Mouse (Mus musculus): ENCODE data around the gene Tmem177. TPM values are rescaled to one million over a fixed set of nuclear protein-coding genes. Genes with fewer than 3 reads are reported as not detected.

Tmem177 gene
- polyA plus RNA-seq, 1 experiment: 6.8 TPM

GRCm38 (mm10) chr1:119865311-119865710, 47.7 kb downstream of the Tmem177 start:
- Histone ChIP-seq H3K27ac (ENCODE audit: insufficient read depth, low read length) (no peak overlapping the region), H3K4me1 (ENCODE audit: control insufficient read depth, insufficient read depth, low read length) (no peaks in the 10 kb centered on the region), H3K4me3 (ENCODE audit: insufficient read depth, low read length) (no peak overlapping the region)
- TF ChIP-seq CTCF (IDR thresholded peaks at IDR 0.05; ENCODE audit: extremely low read depth, insufficient read depth, low read length) (no peak), POLR2A (IDR thresholded peaks at IDR 0.05; ENCODE audit: extremely low read depth, insufficient read depth, low read length) (no peak)

- Histone ChIP-seq H3K4me1 (ENCODE audit: control insufficient read depth, insufficient read depth, low read length) (no peaks in the 10 kb centered on the region), H3K4me3 (ENCODE audit: insufficient read depth, low read length) (no peak overlapping the region), H3K27ac (ENCODE audit: insufficient read depth, low read length) (no peak overlapping the region)
- TF ChIP-seq POLR2A (IDR thresholded peaks at IDR 0.05; ENCODE audit: extremely low read depth, insufficient read depth, low read length) (no peak), CTCF (IDR thresholded peaks at IDR 0.05; ENCODE audit: extremely low read depth, insufficient read depth, low read length) (no peak)
Measured at GRCm38 (mm10) chr1:119863507-119864296, 49.3 kb downstream of the Tmem177 start.

DNA sequence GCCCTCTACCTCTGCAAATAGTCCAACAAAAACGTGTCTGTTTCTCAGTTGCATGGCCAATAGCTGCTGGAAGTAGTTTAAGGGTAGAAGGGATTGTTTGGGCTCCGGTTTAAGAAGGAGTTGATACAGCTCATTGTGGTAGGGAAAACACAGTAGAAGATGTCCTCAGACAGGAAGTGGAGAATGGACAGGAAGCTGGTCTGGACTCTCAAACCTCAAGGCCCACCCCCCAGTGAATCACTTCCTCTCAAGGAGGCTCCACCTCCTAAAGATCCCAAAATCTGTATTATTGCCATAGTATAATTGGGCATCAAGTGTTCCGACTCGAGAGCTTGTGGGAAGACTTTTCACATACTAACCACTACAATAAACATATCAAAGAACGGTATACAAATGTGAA, 53.4 kb downstream of the Tmem177 start:
- H3K27ac ChIP-seq (ENCODE audit: insufficient read depth, low read length): no peak overlapping the region
- H3K4me1 ChIP-seq (ENCODE audit: control insufficient read depth, insufficient read depth, low read length): no peaks in the 10 kb centered on the region
- TF ChIP-seq POLR2A (IDR thresholded peaks at IDR 0.05; ENCODE audit: extremely low read depth, insufficient read depth, low read length) (no peak), CTCF (IDR thresholded peaks at IDR 0.05; ENCODE audit: extremely low read depth, insufficient read depth, low read length) (no peak)
- H3K4me3 ChIP-seq (ENCODE audit: insufficient read depth, low read length): no peak overlapping the region

Other genes starting within 250 kb of the Tmem177 start
- gene Ptpn4, start 75.6 kb downstream of the Tmem177 start, polyA plus RNA-seq (2012; rRNA removed): 20.1 and 20.4 TPM in 2 replicates
- 0.13 and 0.40 TPM in 2 replicates for gene Cfap221, start 84.0 kb upstream of the Tmem177 start, polyA plus RNA-seq (2012; rRNA removed)
- gene Sctr, start 93.7 kb upstream of the Tmem177 start, polyA plus RNA-seq (2012; rRNA removed): 0.73 and 0.76 TPM in 2 replicates
- gene Tmem37, start 160.9 kb upstream of the Tmem177 start, polyA plus RNA-seq (2012; rRNA removed): 2.9 and 3.0 TPM in 2 replicates
- 512 and 579 TPM in 2 replicates for gene Dbi, start 207.9 kb upstream of the Tmem177 start, polyA plus RNA-seq (2012; rRNA removed)
- gene 3110009E18Rik, start 208.0 kb upstream of the Tmem177 start, polyA plus RNA-seq (2012; rRNA removed): 5.2 TPM in 2 replicates